8 mouse cellular contexts compared by ENCODE assay signal in the genomic region with DNA sequence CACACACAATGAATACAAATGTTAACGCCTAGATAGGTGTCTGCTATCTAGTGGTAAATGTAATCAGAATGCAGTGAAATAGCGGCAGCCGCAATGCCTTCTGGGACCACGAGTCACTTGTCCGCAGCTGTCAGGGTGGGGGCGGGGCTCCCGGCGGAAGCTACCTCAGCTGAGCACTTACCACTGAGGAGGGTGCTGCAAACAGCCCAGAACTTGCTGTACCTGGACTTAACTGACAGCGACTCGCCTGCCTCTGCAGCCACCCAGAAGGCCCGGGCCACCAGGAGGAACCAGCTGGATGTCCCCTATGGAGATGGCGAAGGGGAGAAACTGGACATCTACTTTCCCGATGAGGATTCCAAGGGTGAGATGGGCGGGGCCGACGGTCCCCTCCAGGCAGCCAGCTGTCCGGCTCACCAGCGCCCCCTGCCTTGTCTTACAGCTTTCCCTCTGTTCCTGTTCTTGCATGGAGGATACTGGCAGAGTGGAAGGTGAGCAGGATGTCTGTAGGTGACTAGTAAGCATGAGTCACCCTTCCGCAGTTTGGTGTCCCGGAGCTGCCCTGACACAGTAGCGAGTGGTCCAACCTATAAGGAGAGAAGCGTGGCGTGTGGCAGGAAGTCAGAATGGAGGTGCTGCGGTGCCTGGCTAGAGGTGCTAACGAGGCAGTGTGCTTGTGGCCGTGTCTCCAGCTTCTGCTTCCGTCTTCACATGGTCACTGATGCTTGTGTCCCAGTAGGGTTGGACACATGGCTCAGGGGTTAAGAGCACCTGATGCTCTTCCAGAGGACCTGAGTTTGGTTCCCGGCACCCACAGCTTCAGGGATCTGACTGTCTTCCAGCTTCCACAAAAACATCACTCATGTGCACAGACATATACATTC. TPM values are rescaled to one million over a fixed set of nuclear protein-coding genes. Genes with fewer than 3 reads are reported as not detected.
DNase-seq lines count a peak whose midpoint lies in the region; ATAC-seq and TF ChIP-seq lines count a peak whose summit lies in the region.

No protein-coding gene starts in this region.

- TF ChIP-seq CTCF in intestine, postnatal 0 days (IDR thresholded peaks at IDR 0.05; ENCODE audit: low read depth), result peak; percentile 95

- ATAC-seq in intestine, postnatal 0 days, result peak; percentile 56
- peak; percentile 83 for ATAC-seq in midbrain, embryonic 16.5 days

- WGBS in intestine, postnatal 0 days, result 23% methylated on average over 28 of the region's 28 CpGs
- 19% methylated on average over 28 of the region's 28 CpGs for WGBS in midbrain, embryonic 16.5 days

- H3K36me3 ChIP-seq in intestine, postnatal 0 days (ENCODE audit: control insufficient read depth, insufficient read depth), result no peaks in the 10 kb centered on the region
- H3K36me3 ChIP-seq in midbrain, embryonic 16.5 days (ENCODE audit: control insufficient read depth, insufficient read depth, low read length), result no peaks in the 10 kb centered on the region
- peaks cover 2% of the 10 kb centered on the region for H3K36me3 ChIP-seq in splenic B cell, adult 2 months (ENCODE audit: control insufficient read depth, insufficient read depth, low read length, poor library complexity, severe bottlenecking)

- peak overlapping the region; percentile 56 for H3K4me2 ChIP-seq in intestine, postnatal 0 days (replicated peaks; ENCODE audit: low read depth)
- H3K4me2 ChIP-seq in midbrain, embryonic 16.5 days (ENCODE audit: low read length), result peak overlapping the region; percentile 60

- H3K9me3 ChIP-seq in intestine, postnatal 0 days (ENCODE audit: control insufficient read depth), result no peaks in the 10 kb centered on the region
- no peaks in the 10 kb centered on the region for H3K9me3 ChIP-seq in midbrain, embryonic 16.5 days (replicated peaks; ENCODE audit: control insufficient read depth, low read length, poor library complexity, severe bottlenecking)

- H3K27ac ChIP-seq in intestine, postnatal 0 days (ENCODE audit: low read depth, low read length), result peak overlapping the region; percentile 67
- H3K27ac ChIP-seq in midbrain, embryonic 16.5 days (ENCODE audit: low read length), result 0 out of 2 replicates have a peak overlapping the region, but pooled peaks have one; percentile 59

- H3K27me3 ChIP-seq in intestine, postnatal 0 days (replicated peaks; ENCODE audit: control insufficient read depth, insufficient read depth, low read length), result no peaks in the 10 kb centered on the region
- no peaks in the 10 kb centered on the region for H3K27me3 ChIP-seq in midbrain, embryonic 16.5 days (ENCODE audit: control insufficient read depth, insufficient read depth, low read depth, low read length)
- no peaks in the 10 kb centered on the region for H3K27me3 ChIP-seq in splenic B cell, adult 2 months (ENCODE audit: control insufficient read depth, insufficient read depth, low read length, poor library complexity, severe bottlenecking)

- peak overlapping the region; percentile 17 for H3K4me3 ChIP-seq in intestine, postnatal 0 days (ENCODE audit: low read depth, low read length)
- H3K4me3 ChIP-seq in midbrain, embryonic 16.5 days (ENCODE audit: low read depth, low read length), result peak overlapping the region; percentile 40

- peaks cover 27% of the 10 kb centered on the region for H3K4me1 ChIP-seq in intestine, postnatal 0 days (replicated peaks; ENCODE audit: control insufficient read depth, insufficient read depth, low read length)
- H3K4me1 ChIP-seq in midbrain, embryonic 16.5 days (ENCODE audit: control insufficient read depth, insufficient read depth, low read length), result peaks cover 2% of the 10 kb centered on the region; the same call in 1 of the 2 replicates

- no peak overlapping the region for H3K9ac ChIP-seq in intestine, postnatal 0 days (ENCODE audit: low read depth, low read length)
- peak overlapping the region; percentile 48; the same call in 1 of the 2 replicates for H3K9ac ChIP-seq in midbrain, embryonic 16.5 days (ENCODE audit: low read depth, low read length)

- DNase-seq in 3T3-L1 (ENCODE audit: low read depth, low spot score) (peak; percentile 61), liver (peak; percentile 96)
- DNase-seq in adrenal gland, adult (ENCODE audit: inconsistent age in 2 of 2, low spot score in 1 of 2), result peak; percentile 62 to 86
- DNase-seq in embryo, embryonic 9.5 days (ENCODE audit: extremely low spot score), result peak; percentile 90
- DNase-seq in heart, adult 11 months, result peak; percentile 97
- DNase-seq in splenic B cell, adult 2 months (ENCODE audit: low read depth, low spot score), result peak; percentile 96

RNA-seq across cellular contexts. Expression of a gene that starts 6.4 kb away (rescaled TPM):
- 36.3 and 44.8 TPM in 2 replicates for polyA plus RNA-seq in intestine, postnatal 0 days (2015; fragmentation: Nextera tagmentation; extraction: Ambion mirVana)
- polyA plus RNA-seq in midbrain, embryonic 16.5 days (2015; fragmentation: Nextera tagmentation; extraction: Ambion mirVana), result 9.8 and 12.9 TPM in 2 replicates

RNA-seq across cellular contexts. Expression of a gene that starts 6.6 kb away (rescaled TPM):
- polyA plus RNA-seq in intestine, postnatal 0 days (2015; fragmentation: Nextera tagmentation; extraction: Ambion mirVana), result 7.0 and 9.2 TPM in 2 replicates
- polyA plus RNA-seq in midbrain, embryonic 16.5 days (2015; fragmentation: Nextera tagmentation; extraction: Ambion mirVana), result 5.6 and 5.9 TPM in 2 replicates

RNA-seq across cellular contexts. Expression of a gene that starts 16.7 kb away (rescaled TPM):
- 84.0 and 86.0 TPM in 2 replicates for polyA plus RNA-seq in intestine, postnatal 0 days (2015; fragmentation: Nextera tagmentation; extraction: Ambion mirVana)
- 21.0 and 27.3 TPM in 2 replicates for polyA plus RNA-seq in midbrain, embryonic 16.5 days (2015; fragmentation: Nextera tagmentation; extraction: Ambion mirVana)

RNA-seq across cellular contexts. Expression of a gene that starts 22.9 kb away (rescaled TPM):
- polyA plus RNA-seq in intestine, postnatal 0 days (2015; fragmentation: Nextera tagmentation; extraction: Ambion mirVana), result 0.29 and 0.37 TPM in 2 replicates
- polyA plus RNA-seq in midbrain, embryonic 16.5 days (2015; fragmentation: Nextera tagmentation; extraction: Ambion mirVana), result 0.99 and 1.6 TPM in 2 replicates

RNA-seq across cellular contexts. Expression of a gene that starts 22.9 kb away (rescaled TPM):
- polyA plus RNA-seq in intestine, postnatal 0 days (2015; fragmentation: Nextera tagmentation; extraction: Ambion mirVana), result 116 and 129 TPM in 2 replicates
- polyA plus RNA-seq in midbrain, embryonic 16.5 days (2015; fragmentation: Nextera tagmentation; extraction: Ambion mirVana), result 12.8 and 13.8 TPM in 2 replicates

Comparison
In these comparisons a context has a peak if more than half of its experiments do, and no peak if none do; other contexts are left out.
1. Peak in every context shown above with its lines: DNase-seq, ATAC-seq, H3K4me3 ChIP-seq and H3K27ac ChIP-seq.